Mouse (Mus musculus) CH12.LX (cell line): Measurements from ENCODE around the gene Emc1. TPM values are rescaled to one million over a fixed set of nuclear protein-coding genes. Genes with fewer than 3 reads are reported as not detected.

Experiments
- DNase-seq: peaks from one replicate; pipeline ENCODE4 v3.0.0-alpha.2; 2013; ENCODE audit errors: extremely low read depth
- H3K27ac ChIP-seq: 2 replicates; pipeline ENCODE4 v1.5.1; 2012; ENCODE audit warnings: low read depth, mild to moderate bottlenecking, control low read depth, moderate library complexity; ENCODE audit not compliant: insufficient read depth
- H3K27me3 ChIP-seq: replicated peaks from 2 replicates; pipeline ENCODE3; 2012; ENCODE audit warnings: inconsistent platforms
- H3K36me3 ChIP-seq, 2 experiments: replicated peaks in 1 of 2; 2 replicates each; pipeline versions ENCODE3 to v1.6.1; 2012; ENCODE audit warnings: inconsistent platforms in 1 of 2, low read length in 1 of 2, mild to moderate bottlenecking in 1 of 2, mixed read lengths in 1 of 2, moderate library complexity in 1 of 2; ENCODE audit not compliant: control insufficient read depth in 1 of 2, insufficient read depth in 1 of 2
- H3K4me1 ChIP-seq, 2 experiments: 2 replicates each; pipeline ENCODE4 v1.6.1; 2012; ENCODE audit warnings: inconsistent platforms in 1 of 2, moderate library complexity in 1 of 2; ENCODE audit not compliant: insufficient read depth in 2 of 2, control insufficient read depth in 1 of 2
- H3K4me2 ChIP-seq: 2 replicates; pipeline ENCODE4 v1.6.1; 2012; ENCODE audit warnings: low read depth, mild to moderate bottlenecking, control low read depth; ENCODE audit not compliant: poor library complexity, insufficient read depth, severe bottlenecking
- H3K4me3 ChIP-seq, 3 experiments: fragments of 150-350 bp in 1 of 3; sonication (generic) in 1 of 3; replicated peaks in 1 of 3; 2 replicates each; pipeline versions ENCODE3 to v1.5.1; 2011 to 2012; ENCODE audit warnings: low read depth in 2 of 3, low read length in 2 of 3, mild to moderate bottlenecking in 2 of 3, moderate library complexity in 2 of 3, control low read depth in 1 of 3, improper control_type of control experiment in 1 of 3, inconsistent platforms in 1 of 3, mixed read lengths in 1 of 3; ENCODE audit not compliant: poor library complexity in 1 of 3
- H3K79me2 ChIP-seq: replicated peaks from 2 replicates; pipeline ENCODE4 v1.6.1; 2012; ENCODE audit warnings: mild to moderate bottlenecking, moderate library complexity; ENCODE audit not compliant: control insufficient read depth, poor library complexity, insufficient read depth, severe bottlenecking; ENCODE audit errors: extremely low read depth
- H3K9ac ChIP-seq: 2 replicates; pipeline ENCODE4 v1.6.1; 2012; ENCODE audit warnings: low read depth, mild to moderate bottlenecking, control low read depth, moderate library complexity; ENCODE audit not compliant: insufficient read depth
- H3K9me3 ChIP-seq: replicated peaks from 2 replicates; pipeline ENCODE3; 2012; ENCODE audit warnings: low read length, inconsistent platforms, mixed read lengths
- EP300 ChIP-seq: IDR thresholded peaks from 2 replicates; pipeline ENCODE4 v1.6.1; 2011; ENCODE audit warnings: low read length, improper control_type of control experiment
- HCFC1 ChIP-seq: IDR thresholded peaks from 2 replicates; pipeline ENCODE4 v1.6.1; 2012; ENCODE audit warnings: low read depth, mild to moderate bottlenecking, inconsistent platforms, low read length, improper control_type of control experiment
- IRF4 ChIP-seq: IDR thresholded peaks from 2 replicates; pipeline ENCODE4 v1.6.1; 2014; ENCODE audit warnings: low read depth, mild to moderate bottlenecking, inconsistent platforms, low read length, improper control_type of control experiment
- JUN ChIP-seq: IDR thresholded peaks from 2 replicates; pipeline ENCODE4 v1.6.1; 2011; ENCODE audit warnings: low read depth, mild to moderate bottlenecking, low read length, improper control_type of control experiment, moderate library complexity; ENCODE audit not compliant: insufficient read depth
- MAX ChIP-seq: IDR thresholded peaks from 2 replicates; pipeline ENCODE4 v1.6.1; 2011; ENCODE audit warnings: low read length, improper control_type of control experiment
- SIN3A ChIP-seq: IDR thresholded peaks from 2 replicates; pipeline ENCODE4 v1.6.1; 2012; ENCODE audit warnings: low read length, improper control_type of control experiment, inconsistent platforms
- ZKSCAN1 ChIP-seq: IDR thresholded peaks from 2 replicates; pipeline ENCODE4 v1.6.1; 2012; ENCODE audit warnings: low read depth, inconsistent platforms, low read length, improper control_type of control experiment, borderline replicate concordance
- dilution Hi-C: fragments of 300-500 bp; cut with MboI; formaldehyde crosslinking; loops from 2 replicates; pipeline ENCODE4 v1.14.3; 2020; ENCODE audit warnings: low sequenced_read_pairs; ENCODE audit not compliant: extremely low pct_unique_long_range_greater_than_20kb, extremely low pct_ligation_motif_present
- in situ Hi-C: fragments of 300-500 bp; cut with MboI; formaldehyde crosslinking; loops from 3 replicates; pipeline ENCODE4 v1.14.3; 2019; ENCODE audit warnings: low sequenced_read_pairs, low pct_ligation_motif_present, low pct_unique_long_range_greater_than_20kb, mixed read lengths
- polyA plus RNA-seq: library from polyadenylated mRNA; unstranded; fragments of >175 nt; gene quantifications from 2 replicates; pipeline ENCODE4 v1.2.1, GENCODE M21; 2012; ENCODE audit warnings: low read depth; ENCODE audit not compliant: insufficient read length
- total RNA-seq, 2 experiments: library from RNA; depleted of rRNA; stranded (reverse); fragments of 300-350 nt in 1 of 2; fragments of >200 nt in 1 of 2; gene quantifications; 2 replicates each; pipeline ENCODE4 v1.2.3; 2012 to 2014

The Emc1 gene
- total and polyA plus RNA-seq, 3 experiments: 12.0 to 25.7 (median 19.1) TPM

GRCm38 (mm10) chr4:139423270-139423669 lies 70.9 kb downstream of the Emc1 start:
- dilution Hi-C loops (no loop called here), in situ Hi-C loops (no loop called here)
- Histone ChIP-seq H3K4me1 (no peaks in the 10 kb centered on the region), H3K36me3 (peaks cover 94 to 99% of the 10 kb centered on the region in 2 experiments), H3K4me2 (no peak overlapping the region), H3K9me3 (no peaks in the 10 kb centered on the region), H3K4me3 (no peak overlapping the region), H3K9ac (no peak overlapping the region), H3K27me3 (no peaks in the 10 kb centered on the region), H3K27ac (no peak overlapping the region), H3K79me2 (no peaks in the 10 kb centered on the region)
- DNase-seq: no peak
- TF ChIP-seq IRF4 (no peak), SIN3A (no peak), ZKSCAN1 (no peak), MAX (no peak), HCFC1 (no peak), EP300 (no peak), JUN (no peak)

Other genes starting within 250 kb of the Emc1 start
- gene Minos1, start 221.5 kb upstream of the Emc1 start, total RNA-seq (2012; rRNA removed): 139 and 151 TPM in 2 replicates
- 36.8 and 39.2 TPM in 2 replicates for gene Minos1, start 221.5 kb upstream of the Emc1 start, total RNA-seq (2014; rRNA removed)
- gene Minos1, start 221.5 kb upstream of the Emc1 start, polyA plus RNA-seq: 410 and 418 TPM in 2 replicates
- 83.5 and 86.4 TPM in 2 replicates for gene Capzb, start 159.7 kb upstream of the Emc1 start, total RNA-seq (2012; rRNA removed)
- gene Capzb, start 159.7 kb upstream of the Emc1 start, total RNA-seq (2014; rRNA removed): 144 and 160 TPM in 2 replicates
- gene Capzb, start 159.7 kb upstream of the Emc1 start, polyA plus RNA-seq: 382 and 388 TPM in 2 replicates
- 6.2 and 7.1 TPM in 2 replicates for gene Pqlc2, start 41.9 kb upstream of the Emc1 start, total RNA-seq (2012; rRNA removed)
- 6.5 and 6.8 TPM in 2 replicates for gene Pqlc2, start 41.9 kb upstream of the Emc1 start, total RNA-seq (2014; rRNA removed)
- 7.4 and 8.1 TPM in 2 replicates for gene Pqlc2, start 41.9 kb upstream of the Emc1 start, polyA plus RNA-seq
- gene Akr7a5, start 41.8 kb upstream of the Emc1 start, total RNA-seq (2012; rRNA removed): 30.4 and 37.7 TPM in 2 replicates
- gene Akr7a5, start 41.8 kb upstream of the Emc1 start, total RNA-seq (2014; rRNA removed): 16.7 and 24.2 TPM in 2 replicates
- 27.0 and 27.7 TPM in 2 replicates for gene Akr7a5, start 41.8 kb upstream of the Emc1 start, polyA plus RNA-seq
- gene Mrto4, start within 50 bp of the Emc1 start, total RNA-seq (2012; rRNA removed): 195 and 249 TPM in 2 replicates
- 176 and 190 TPM in 2 replicates for gene Mrto4, start within 50 bp of the Emc1 start, total RNA-seq (2014; rRNA removed)
- gene Mrto4, start within 50 bp of the Emc1 start, polyA plus RNA-seq: 225 and 275 TPM in 2 replicates
- 71.9 and 90.8 TPM in 2 replicates for gene Ubr4, start within 50 bp of the Emc1 start, total RNA-seq (2012; rRNA removed)
- gene Ubr4, start within 50 bp of the Emc1 start, total RNA-seq (2014; rRNA removed): 26.0 and 43.0 TPM in 2 replicates
- 77.4 and 102 TPM in 2 replicates for gene Ubr4, start within 50 bp of the Emc1 start, polyA plus RNA-seq
- 2.1 and 3.0 TPM in 2 replicates for gene Iffo2, start 178.0 kb downstream of the Emc1 start, total RNA-seq (2012; rRNA removed)
- 0.28 and 0.38 TPM in 2 replicates for gene Iffo2, start 178.0 kb downstream of the Emc1 start, total RNA-seq (2014; rRNA removed)
- 0.42 and 0.60 TPM in 2 replicates for gene Iffo2, start 178.0 kb downstream of the Emc1 start, polyA plus RNA-seq